Mouse (Mus musculus) right cerebral cortex, adult 2 months (tissue): ENCODE measurements at regions not wholly inside any gene's neighbourhood (a gene's known extent, or its start where the extent isn't known, plus 50 kb on each side); places are given as distances from the start of the nearest gene placed in this dataset.

Source experiments
- DNase-seq, 2 experiments: peaks; one replicate each; pipeline ENCODE4 v3.0.0; 2021 to 2022; ENCODE audit warnings: low spot score in 2 of 2

GRCm38 (mm10) chr16:22750725-22751287, 60.6 kb downstream of the Crygs start:
- no peak for DNase-seq

- DNase-seq: no peak
Measured at GRCm38 (mm10) chr16:22744121-22744855, 67.1 kb downstream of the Crygs start.

- no peak for DNase-seq
Measured at GRCm38 (mm10) chr16:22743461-22743860, 67.9 kb downstream of the Crygs start.

GRCm38 (mm10) chr16:22741496-22741895, 69.9 kb downstream of the Crygs start:
- DNase-seq: no peak

GRCm38 (mm10) chr16:22734529-22735022, 76.8 kb downstream of the Crygs start:
- DNase-seq: no peak

GRCm38 (mm10) chr16:22733772-22734528, 76.9 kb upstream of the Dgkg start:
- no peak for DNase-seq

- DNase-seq: no peak
Measured at GRCm38 (mm10) chr16:22729096-22729495, 72.1 kb upstream of the Dgkg start.

- DNase-seq: peak; percentile 11 to 35
Measured at GRCm38 (mm10) chr16:22725261-22725660, 68.2 kb upstream of the Dgkg start.

GRCm38 (mm10) chr16:22723333-22723732, 66.3 kb upstream of the Dgkg start:
- DNase-seq: no peak

GRCm38 (mm10) chr16:22719791-22720190, 62.8 kb upstream of the Dgkg start:
- peak in 1 of 2 experiments; percentile 8 for DNase-seq

GRCm38 (mm10) chr16:22719304-22719703, 62.3 kb upstream of the Dgkg start:
- DNase-seq: no peak

- no peak for DNase-seq
Measured at GRCm38 (mm10) chr16:22717462-22717861, 60.4 kb upstream of the Dgkg start.

GRCm38 (mm10) chr16:22716306-22716830, 59.3 kb upstream of the Dgkg start:
- DNase-seq: no peak

GRCm38 (mm10) chr16:22714315-22714714, 57.3 kb upstream of the Dgkg start:
- no peak for DNase-seq

GRCm38 (mm10) chr16:22708768-22709167, 51.7 kb upstream of the Dgkg start:
- DNase-seq: no peak
